Mouse (Mus musculus) erythroblast, embryonic 14.5 days (primary cell): ENCODE measurements around the gene Gm10300.

ENCODE experiments used
- GATA1 ChIP-seq: IDR thresholded peaks from 2 replicates; pipeline ENCODE4 v1.6.1; 2012; ENCODE audit warnings: low read length, inconsistent platforms, mixed read lengths
- TAL1 ChIP-seq: IDR thresholded peaks from 3 replicates; pipeline ENCODE4 v1.6.1; 2012; ENCODE audit warnings: low read length, inconsistent platforms, mixed read lengths

- TF ChIP-seq TAL1 (no peak), GATA1 (no peak)
Measured at GRCm38 (mm10) chr4:132095043-132095442, 20.5 kb downstream of the Gm10300 start.
